Mouse (Mus musculus) thymus, postnatal 10 days (tissue): ENCODE measurements around the gene Shank3.

ENCODE experiments used
- DNase-seq, 2 experiments: peaks; one replicate each; pipeline ENCODE4 v3.0.0; 2021; ENCODE audit warnings: low spot score in 2 of 2

The Shank3 gene

GRCm38 (mm10) chr15:89557179-89557995 lies 58.0 kb downstream of the Shank3 start:
- DNase-seq, result no peak

GRCm38 (mm10) chr15:89557996-89558390 lies 58.6 kb downstream of the Shank3 start:
- DNase-seq, result no peak

GRCm38 (mm10) chr15:89559202-89559731 lies 59.8 kb downstream of the Shank3 start:
- DNase-seq, result no peak

GRCm38 (mm10) chr15:89568114-89568513 lies 68.7 kb downstream of the Shank3 start, which contains the start of gene Acr:
Gene Acr (plus strand): TSS chr15:89568326.
- no peak for DNase-seq

- no peak for DNase-seq
Measured at GRCm38 (mm10) chr15:89572147-89572546, 72.7 kb downstream of the Shank3 start.

GRCm38 (mm10) chr15:89582494-89582893 lies 83.1 kb downstream of the Shank3 start:
- no peak for DNase-seq

GRCm38 (mm10) chr15:89585101-89585500 lies 85.7 kb downstream of the Shank3 start:
- DNase-seq, result no peak

- no peak for DNase-seq
Measured at GRCm38 (mm10) chr15:89585631-89586030, 86.2 kb downstream of the Shank3 start.

- no peak for DNase-seq
Measured at GRCm38 (mm10) chr15:89589146-89589545, 89.7 kb downstream of the Shank3 start.

GRCm38 (mm10) chr15:89591317-89591716 lies 91.9 kb downstream of the Shank3 start:
- no peak for DNase-seq

GRCm38 (mm10) chr15:89591723-89592455 lies 92.5 kb downstream of the Shank3 start, which contains the start of gene Rabl2:
Gene Rabl2 (minus strand): TSS chr15:89591923.
- DNase-seq, result peak; percentile 49 to 56

GRCm38 (mm10) chr15:89592548-89592947 lies 93.1 kb downstream of the Shank3 start:
- DNase-seq, result no peak

- no peak for DNase-seq
Measured at GRCm38 (mm10) chr15:89605822-89606570, 106.6 kb downstream of the Shank3 start.

- no peak for DNase-seq
Measured at GRCm38 (mm10) chr15:89607480-89607879, 108.1 kb downstream of the Shank3 start.

- no peak for DNase-seq
Measured at GRCm38 (mm10) chr15:89607888-89608287, 108.5 kb downstream of the Shank3 start.
